ENCODE assay signal across 13 mouse cellular contexts in the genomic region with DNA sequence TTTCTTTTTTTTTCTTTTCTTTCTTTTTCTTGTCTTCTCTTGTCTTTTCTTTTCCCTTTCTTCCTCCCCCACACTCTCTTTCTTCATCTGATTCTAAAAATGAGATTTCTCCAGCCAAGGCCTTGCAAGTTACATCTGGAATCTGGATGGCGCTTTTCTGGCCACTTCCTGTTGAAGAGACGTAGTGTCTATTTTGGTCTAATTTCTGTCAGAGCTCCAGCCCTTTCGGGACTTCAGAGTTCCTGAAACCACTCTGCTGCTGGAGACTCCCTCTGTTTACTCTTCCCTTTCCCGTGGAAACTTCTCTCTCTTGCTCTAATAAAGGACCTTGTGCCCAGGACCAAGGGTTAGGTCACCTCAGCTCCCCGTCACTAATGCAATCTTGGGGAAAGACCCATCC. TPM values are rescaled to one million over a fixed set of nuclear protein-coding genes. Genes with fewer than 3 reads are reported as not detected.
DNase-seq lines count a peak whose midpoint lies in the region; ATAC-seq and TF ChIP-seq lines count a peak whose summit lies in the region.
"Had no signal": no experiment of that assay in that cellular context is flagged by ENCODE, and none has a peak within 500 bp of the region (broad histone marks: within the 10 kb centered on the region; RNA-seq: fewer than 3 reads in every experiment).

No protein-coding gene starts in this region.

- no peak for ATAC-seq in megakaryocyte, adult 5-6 weeks (ENCODE audit: poor library complexity, severe bottlenecking)
- no peak for ATAC-seq in lung, embryonic 14.5 days (ENCODE audit: insufficient read depth)

- no peak overlapping the region for H3K4me2 ChIP-seq in lung, embryonic 14.5 days

- H3K27me3 ChIP-seq in megakaryocyte, embryonic 14.5 days (replicated peaks), result peaks cover 16% of the 10 kb centered on the region
- no peaks in the 10 kb centered on the region for H3K27me3 ChIP-seq in lung, embryonic 14.5 days (ENCODE audit: insufficient read depth, low read length)
- H3K27me3 ChIP-seq in forebrain, embryonic 10.5 days (ENCODE audit: poor library complexity, severe bottlenecking), result peaks cover 22% of the 10 kb centered on the region

- no peaks in the 10 kb centered on the region for H3K36me3 ChIP-seq in megakaryocyte, embryonic 14.5 days (replicated peaks; ENCODE audit: low read length)
- H3K36me3 ChIP-seq in lung, embryonic 14.5 days (ENCODE audit: insufficient read depth), result no peaks in the 10 kb centered on the region
- no peaks in the 10 kb centered on the region for H3K36me3 ChIP-seq in forebrain, embryonic 10.5 days (replicated peaks)
- H3K36me3 ChIP-seq: midbrain, embryonic 10.5 days had no signal

- 26% methylated on average over 5 of the region's 5 CpGs for WGBS in lung, embryonic 14.5 days
- WGBS in forebrain, embryonic 10.5 days, result 68% methylated on average over 5 of the region's 5 CpGs

- peak overlapping the region; percentile 62 for H3K4me3 ChIP-seq in megakaryocyte, embryonic 14.5 days (replicated peaks)
- H3K4me3 ChIP-seq in lung, embryonic 14.5 days (ENCODE audit: low read depth, low read length), result no peak overlapping the region
- H3K4me3 ChIP-seq in forebrain, embryonic 10.5 days, result no peak overlapping the region
- H3K4me3 ChIP-seq: midbrain, embryonic 10.5 days had no signal

- H3K4me1 ChIP-seq in megakaryocyte, embryonic 14.5 days, result peaks cover 29% of the 10 kb centered on the region
- no peaks in the 10 kb centered on the region for H3K4me1 ChIP-seq in lung, embryonic 14.5 days (ENCODE audit: insufficient read depth)
- H3K4me1 ChIP-seq in forebrain, embryonic 10.5 days, result peaks cover 15% of the 10 kb centered on the region

- TF ChIP-seq CTCF in lung, embryonic 14.5 days (IDR thresholded peaks at IDR 0.05; ENCODE audit: low read depth), result no peak

- peak; percentile 40 for DNase-seq in heart, postnatal 4 days
- DNase-seq in lung, embryonic 14.5 days, result peak; percentile 71
- DNase-seq in ovary, adult 18-20 months (ENCODE audit: low spot score), result no peak
- no peak for DNase-seq in forebrain, embryonic 10.5 days (ENCODE audit: extremely low spot score, low spot score)
- no peak for DNase-seq in cerebellum, postnatal 36 days
- DNase-seq: cerebellum, adult 2 months; gastrocnemius, postnatal 10 days; right cerebral cortex, postnatal 25 days; thymus, postnatal 25 days had no signal

- H3K9ac ChIP-seq in lung, embryonic 14.5 days, result no peak overlapping the region

- no peaks in the 10 kb centered on the region for H3K9me3 ChIP-seq in megakaryocyte, embryonic 14.5 days
- H3K9me3 ChIP-seq in lung, embryonic 14.5 days (ENCODE audit: low read depth, low read length), result no peaks in the 10 kb centered on the region
- no peaks in the 10 kb centered on the region for H3K9me3 ChIP-seq in forebrain, embryonic 10.5 days
- H3K9me3 ChIP-seq: midbrain, embryonic 10.5 days had no signal

- H3K27ac ChIP-seq in lung, embryonic 14.5 days (ENCODE audit: low read depth), result no peak overlapping the region
- H3K27ac ChIP-seq in forebrain, embryonic 10.5 days, result no peak overlapping the region
- H3K27ac ChIP-seq: midbrain, embryonic 10.5 days had no signal

RNA-seq across cellular contexts. Expression of a gene that starts 4.0 kb away (rescaled TPM):
- not detected in 2 replicates for polyA plus RNA-seq in megakaryocyte, embryonic 14.5 days (2012; ENCODE audit: insufficient read depth, low replicate concordance)
- total RNA-seq in megakaryocyte, adult 5-6 weeks (2015), result not detected in 2 replicates
- not detected in 2 replicates for total RNA-seq in megakaryocyte, adult 5-6 weeks (2017)
- total RNA-seq in heart, postnatal 4 days (2021), result 10 to 100 TPM; 10.5 to 13.2 TPM
- 2.1 and 2.2 TPM in 2 replicates for polyA plus RNA-seq in lung, embryonic 14.5 days (2014; fragmentation: Nextera tagmentation; extraction: Ambion mirVana)
- 0.71 and 1.2 TPM in 2 replicates for polyA plus RNA-seq in forebrain, embryonic 10.5 days (2016; fragmentation: Nextera tagmentation; extraction: Ambion mirVana)
- total RNA-seq: ES-E14 had no signal

RNA-seq across cellular contexts. Expression of a gene that starts 36.6 kb away (rescaled TPM):
- polyA plus RNA-seq in megakaryocyte, embryonic 14.5 days (2012; ENCODE audit: insufficient read depth, low replicate concordance), result 2.2 and 7.3 TPM in 2 replicates
- 25.9 and 36.3 TPM in 2 replicates for total RNA-seq in megakaryocyte, adult 5-6 weeks (2015)
- 74.2 and 77.7 TPM in 2 replicates for total RNA-seq in megakaryocyte, adult 5-6 weeks (2017)
- 10 to 100 TPM; 25.8 to 28.6 TPM for total RNA-seq in heart, postnatal 4 days (2021)
- polyA plus RNA-seq in lung, embryonic 14.5 days (2014; fragmentation: Nextera tagmentation; extraction: Ambion mirVana), result 47.9 and 50.1 TPM in 2 replicates
- polyA plus RNA-seq in forebrain, embryonic 10.5 days (2016; fragmentation: Nextera tagmentation; extraction: Ambion mirVana), result 52.0 and 53.7 TPM in 2 replicates

RNA-seq across cellular contexts. Expression of a gene that starts 44.1 kb away (rescaled TPM):
- 2.9 and 24.0 TPM in 2 replicates for polyA plus RNA-seq in megakaryocyte, embryonic 14.5 days (2012; ENCODE audit: insufficient read depth, low replicate concordance)
- 49.1 and 49.6 TPM in 2 replicates for total RNA-seq in megakaryocyte, adult 5-6 weeks (2015)
- 40.5 and 44.4 TPM in 2 replicates for total RNA-seq in megakaryocyte, adult 5-6 weeks (2017)
- total RNA-seq in heart, postnatal 4 days (2021), result 10 to 100 TPM; 83.5 to 98.0 TPM
- 82.5 and 87.6 TPM in 2 replicates for polyA plus RNA-seq in lung, embryonic 14.5 days (2014; fragmentation: Nextera tagmentation; extraction: Ambion mirVana)
- 83.0 and 84.6 TPM in 2 replicates for polyA plus RNA-seq in forebrain, embryonic 10.5 days (2016; fragmentation: Nextera tagmentation; extraction: Ambion mirVana)

RNA-seq across cellular contexts. Expression of a gene that starts 58.5 kb away (rescaled TPM):
- polyA plus RNA-seq in megakaryocyte, embryonic 14.5 days (2012; ENCODE audit: insufficient read depth, low replicate concordance), result 13.9 and 46.5 TPM in 2 replicates
- total RNA-seq in megakaryocyte, adult 5-6 weeks (2015), result not detected in 2 replicates
- not detected in 2 replicates for total RNA-seq in megakaryocyte, adult 5-6 weeks (2017)
- total RNA-seq in heart, postnatal 4 days (2021), result 10 to 100 TPM; 10.4 to 12.0 TPM
- 28.1 and 32.9 TPM in 2 replicates for polyA plus RNA-seq in lung, embryonic 14.5 days (2014; fragmentation: Nextera tagmentation; extraction: Ambion mirVana)
- polyA plus RNA-seq in forebrain, embryonic 10.5 days (2016; fragmentation: Nextera tagmentation; extraction: Ambion mirVana), result 34.8 and 36.9 TPM in 2 replicates

Comparison
In these comparisons a context has a peak if more than half of its experiments do, and no peak if none do; other contexts are left out.
1. DNase-seq: peak in heart, postnatal 4 days (single experiment) and lung, embryonic 14.5 days (single experiment); none in ovary, adult 18-20 months (single experiment), forebrain, embryonic 10.5 days (single experiment) and cerebellum, postnatal 36 days (0 of 2).